Mouse (Mus musculus): ENCODE data around the gene Trim58. TPM values are rescaled to one million over a fixed set of nuclear protein-coding genes. Genes with fewer than 3 reads are reported as not detected.

Gene Trim58
- total and polyA plus RNA-seq, 2 experiments from 2014 or later = 0.05 TPM; not detected in 1

DNA sequence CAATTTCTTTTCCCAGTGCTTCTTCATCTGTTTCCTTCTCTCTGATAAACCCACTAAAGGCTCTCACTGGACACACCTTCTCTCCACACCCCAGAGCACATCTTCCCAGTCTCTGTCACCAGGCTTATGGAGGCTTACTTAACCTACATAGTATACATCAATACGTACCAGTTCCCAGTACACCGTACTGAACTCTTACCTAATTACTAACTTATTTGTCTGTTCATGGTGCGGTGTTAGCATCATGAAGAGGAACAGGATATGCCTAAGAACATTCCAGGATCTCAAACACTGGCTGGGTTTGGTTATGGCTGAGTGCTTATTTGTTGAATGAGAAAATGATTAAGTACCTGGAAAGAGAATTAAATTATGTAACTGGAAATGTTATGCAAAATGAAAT is 14.9 kb downstream of the Trim58 start:
- Histone ChIP-seq H3K36me3 (replicated peaks; ENCODE audit: control insufficient read depth, insufficient read depth, low read length) (no peaks in the 10 kb centered on the region), H3K4me1 (ENCODE audit: control insufficient read depth, insufficient read depth) (no peaks in the 10 kb centered on the region), H3K4me2 (ENCODE audit: low read depth, low read length) (no peak overlapping the region), H3K9ac (replicated peaks; ENCODE audit: low read depth, low read length) (no peak overlapping the region), H3K27me3 (ENCODE audit: control insufficient read depth, insufficient read depth, low read length) (no peaks in the 10 kb centered on the region), H3K4me3 (ENCODE audit: low read depth, low read length) (no peak overlapping the region), H3K27ac (ENCODE audit: low read depth) (no peak overlapping the region), H3K9me3 (replicated peaks; ENCODE audit: control insufficient read depth, low read length) (no peaks in the 10 kb centered on the region)
- no peak for TF ChIP-seq EP300 (IDR thresholded peaks at IDR 0.05; ENCODE audit: low read depth)
- no peak for TF ChIP-seq CTCF (IDR thresholded peaks at IDR 0.05; ENCODE audit: low read depth)
- ATAC-seq (ENCODE audit: insufficient read depth, low read depth) (no peak), DNase-seq (ENCODE audit: low spot score) (no peak)
- WGBS = 84% methylated on average over 3 of the region's 3 CpGs

DNA sequence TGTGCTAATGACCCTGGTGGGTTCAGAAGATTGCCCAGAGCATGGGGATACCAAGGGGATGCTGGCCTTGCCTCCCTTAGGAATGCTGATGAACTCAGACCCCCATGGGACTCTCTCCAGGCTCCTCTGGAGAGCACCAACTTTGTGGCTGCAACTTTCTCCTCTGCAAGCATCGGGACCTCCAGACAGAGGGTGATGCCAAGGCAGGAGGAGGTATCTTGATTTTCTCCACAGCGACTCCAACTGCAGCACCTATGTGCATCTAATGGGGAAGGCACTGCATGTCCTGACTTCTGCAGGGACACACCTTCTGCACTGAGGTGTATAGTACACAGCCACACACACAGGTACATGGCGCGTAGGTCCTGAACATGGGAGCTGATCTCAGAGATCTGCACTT is 18.3 kb downstream of the Trim58 start, which contains the start of gene Olfr322:
Gene Olfr322, plus strand, starts transcription at position 187 of the 400 bp plus-strand sequence.
- H3K27ac ChIP-seq (ENCODE audit: low read depth) = no peak within 1 kb of the TSS
- H3K27me3 ChIP-seq (ENCODE audit: control insufficient read depth, insufficient read depth, low read length) = no peaks in the 10 kb centered on the region
- H3K4me2 ChIP-seq (ENCODE audit: low read depth, low read length) = no peak within 1 kb of the TSS
- 80% methylated on average over 4 of the region's 4 CpGs for WGBS
- H3K36me3 ChIP-seq (replicated peaks; ENCODE audit: control insufficient read depth, insufficient read depth, low read length) = no peaks in the 10 kb centered on the region
- no peak for ATAC-seq (ENCODE audit: insufficient read depth, low read depth)
- no peaks in the 10 kb centered on the region for H3K9me3 ChIP-seq (replicated peaks; ENCODE audit: control insufficient read depth, low read length)
- H3K4me1 ChIP-seq (ENCODE audit: control insufficient read depth, insufficient read depth) = no peaks in the 10 kb centered on the region
- H3K9ac ChIP-seq (replicated peaks; ENCODE audit: low read depth, low read length) = no peak within 1 kb of the TSS
- DNase-seq (ENCODE audit: low spot score) = no peak
- no peak within 1 kb of the TSS for H3K4me3 ChIP-seq (ENCODE audit: low read depth, low read length)
- TF ChIP-seq EP300 (IDR thresholded peaks at IDR 0.05; ENCODE audit: low read depth) (no peak), CTCF (IDR thresholded peaks at IDR 0.05; ENCODE audit: low read depth) (no peak)

DNA sequence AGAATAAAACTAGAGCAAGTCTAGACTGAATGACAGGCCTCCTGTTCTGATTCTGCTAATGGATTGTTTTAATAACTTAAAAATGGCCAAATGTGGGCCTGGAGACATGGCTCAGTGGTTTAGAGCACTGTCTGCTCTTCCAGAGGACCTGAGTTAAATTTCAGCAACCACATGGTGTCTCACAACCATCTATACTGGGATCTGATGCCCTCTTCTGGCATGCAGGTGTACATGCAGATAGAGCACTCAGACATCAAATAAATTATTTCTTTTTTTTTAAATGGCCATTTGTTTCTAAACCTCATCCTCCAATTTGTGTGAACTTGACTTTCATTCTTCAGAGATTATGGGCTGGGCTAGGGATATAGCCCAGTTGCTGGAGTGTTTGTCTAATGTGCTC is 29.0 kb downstream of the Trim58 start:
- no peak for ATAC-seq (ENCODE audit: insufficient read depth, low read depth)
- H3K4me2 ChIP-seq (ENCODE audit: low read depth, low read length) = no peak overlapping the region
- no peak for DNase-seq (ENCODE audit: low spot score)
- no peaks in the 10 kb centered on the region for H3K27me3 ChIP-seq (ENCODE audit: control insufficient read depth, insufficient read depth, low read length)
- H3K9ac ChIP-seq (replicated peaks; ENCODE audit: low read depth, low read length) = no peak overlapping the region
- no peaks in the 10 kb centered on the region for H3K4me1 ChIP-seq (ENCODE audit: control insufficient read depth, insufficient read depth)
- H3K36me3 ChIP-seq (replicated peaks; ENCODE audit: control insufficient read depth, insufficient read depth, low read length) = no peaks in the 10 kb centered on the region
- TF ChIP-seq CTCF (IDR thresholded peaks at IDR 0.05; ENCODE audit: low read depth) = no peak
- no peak for TF ChIP-seq EP300 (IDR thresholded peaks at IDR 0.05; ENCODE audit: low read depth)
- no peaks in the 10 kb centered on the region for H3K9me3 ChIP-seq (replicated peaks; ENCODE audit: control insufficient read depth, low read length)
- H3K27ac ChIP-seq (ENCODE audit: low read depth) = no peak overlapping the region
- no peak overlapping the region for H3K4me3 ChIP-seq (ENCODE audit: low read depth, low read length)

DNA sequence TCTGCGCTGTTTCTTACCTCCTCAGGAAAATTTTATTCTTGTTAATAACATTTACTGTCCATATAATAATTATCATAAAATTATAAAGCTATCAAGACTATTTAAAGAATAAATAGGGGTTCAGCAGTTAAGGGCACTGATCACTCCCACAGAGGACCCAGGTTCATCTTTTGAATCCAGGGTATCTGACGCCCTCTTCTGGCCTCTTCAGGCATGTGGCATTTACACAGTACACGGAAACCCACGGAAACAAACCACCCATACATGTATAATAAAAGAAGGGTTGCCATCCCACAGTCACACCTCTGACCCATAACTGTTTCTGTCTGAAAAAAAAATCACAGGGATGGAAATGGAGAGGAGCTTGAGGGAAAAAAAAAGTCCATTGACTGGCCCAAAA is 31.6 kb downstream of the Trim58 start:
- H3K4me2 ChIP-seq (ENCODE audit: low read depth, low read length) = no peak overlapping the region
- H3K27me3 ChIP-seq (ENCODE audit: control insufficient read depth, insufficient read depth, low read length) = no peaks in the 10 kb centered on the region
- 46% methylated on average over 4 of the region's 4 CpGs for WGBS
- H3K4me1 ChIP-seq (ENCODE audit: control insufficient read depth, insufficient read depth) = no peaks in the 10 kb centered on the region
- DNase-seq (ENCODE audit: low spot score) (no peak), ATAC-seq (ENCODE audit: insufficient read depth, low read depth) (no peak)
- no peak overlapping the region for H3K4me3 ChIP-seq (ENCODE audit: low read depth, low read length)
- no peak overlapping the region for H3K9ac ChIP-seq (replicated peaks; ENCODE audit: low read depth, low read length)
- H3K36me3 ChIP-seq (replicated peaks; ENCODE audit: control insufficient read depth, insufficient read depth, low read length) = no peaks in the 10 kb centered on the region
- no peak for TF ChIP-seq CTCF (IDR thresholded peaks at IDR 0.05; ENCODE audit: low read depth)
- no peak overlapping the region for H3K27ac ChIP-seq (ENCODE audit: low read depth)
- H3K9me3 ChIP-seq (replicated peaks; ENCODE audit: control insufficient read depth, low read length) = no peaks in the 10 kb centered on the region

DNA sequence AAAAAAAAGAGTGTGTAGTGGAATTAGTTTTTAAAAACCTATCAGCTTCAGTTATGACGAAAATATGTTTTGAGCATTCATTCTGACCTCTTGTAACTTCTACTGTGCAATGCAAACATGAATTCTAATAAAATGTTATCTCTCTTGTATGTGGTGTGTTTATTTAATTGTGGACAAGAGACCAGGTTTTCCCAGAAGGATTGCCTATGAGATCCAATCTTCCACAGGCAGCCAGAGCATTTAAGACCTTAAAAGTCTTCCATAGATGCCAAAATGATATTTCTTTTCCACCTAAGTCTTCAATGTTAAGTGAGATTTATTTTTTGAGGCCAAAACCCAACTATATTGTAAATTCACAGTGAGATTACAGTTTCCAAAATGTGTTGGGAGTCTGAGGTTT is 40.5 kb downstream of the Trim58 start, which contains the start of gene Olfr320:
Gene Olfr320, plus strand, starts transcription at position 301 of the 400 bp plus-strand sequence.
- H3K36me3 ChIP-seq (replicated peaks; ENCODE audit: control insufficient read depth, insufficient read depth, low read length) = no peaks in the 10 kb centered on the region
- no peak within 1 kb of the TSS for H3K9ac ChIP-seq (replicated peaks; ENCODE audit: low read depth, low read length)
- no peak for ATAC-seq (ENCODE audit: insufficient read depth, low read depth)
- no peaks in the 10 kb centered on the region for H3K27me3 ChIP-seq (ENCODE audit: control insufficient read depth, insufficient read depth, low read length)
- H3K4me1 ChIP-seq (ENCODE audit: control insufficient read depth, insufficient read depth) = no peaks in the 10 kb centered on the region
- DNase-seq (ENCODE audit: low spot score) = no peak
- no peak within 1 kb of the TSS for H3K27ac ChIP-seq (ENCODE audit: low read depth)
- no peak for TF ChIP-seq CTCF (IDR thresholded peaks at IDR 0.05; ENCODE audit: low read depth)
- TF ChIP-seq EP300 (IDR thresholded peaks at IDR 0.05; ENCODE audit: low read depth) = no peak
- 72% methylated on average over 1 of the region's 1 CpGs for WGBS
- H3K4me2 ChIP-seq (ENCODE audit: low read depth, low read length) = no peak within 1 kb of the TSS
- H3K4me3 ChIP-seq (ENCODE audit: low read depth, low read length) = no peak within 1 kb of the TSS
- no peaks in the 10 kb centered on the region for H3K9me3 ChIP-seq (replicated peaks; ENCODE audit: control insufficient read depth, low read length)

DNA sequence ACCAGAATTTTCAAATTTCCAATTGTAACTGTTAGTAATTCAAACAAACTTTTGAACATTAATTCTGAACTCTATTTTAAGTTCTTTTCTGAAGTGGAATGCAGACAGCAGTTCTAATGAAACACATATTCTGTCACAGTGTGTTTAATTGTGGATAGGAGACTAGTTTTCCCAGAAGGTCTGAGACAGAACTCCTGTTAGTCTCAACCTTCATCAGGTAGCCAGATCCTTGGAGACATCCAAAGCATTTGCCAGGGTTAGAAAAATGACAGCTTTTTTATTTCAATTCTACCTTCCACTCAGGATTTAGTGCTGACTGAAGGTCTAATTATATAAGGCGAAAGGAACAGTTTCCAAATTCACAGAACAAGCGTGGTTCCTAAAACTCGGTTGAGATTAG is 58.6 kb downstream of the Trim58 start, which contains the start of gene Olfr319:
Gene Olfr319, plus strand, starts transcription at position 301 of the 400 bp plus-strand sequence.
- ATAC-seq (ENCODE audit: insufficient read depth, low read depth) = no peak
- Histone ChIP-seq H3K36me3 (replicated peaks; ENCODE audit: control insufficient read depth, insufficient read depth, low read length) (no peaks in the 10 kb centered on the region), H3K27ac (ENCODE audit: low read depth) (no peak within 1 kb of the TSS), H3K9me3 (replicated peaks; ENCODE audit: control insufficient read depth, low read length) (no peaks in the 10 kb centered on the region; the same call in 1 of the 2 replicates), H3K9ac (replicated peaks; ENCODE audit: low read depth, low read length) (no peak within 1 kb of the TSS), H3K4me1 (ENCODE audit: control insufficient read depth, insufficient read depth) (no peaks in the 10 kb centered on the region), H3K27me3 (ENCODE audit: control insufficient read depth, insufficient read depth, low read length) (no peaks in the 10 kb centered on the region), H3K4me3 (ENCODE audit: low read depth, low read length) (no peak within 1 kb of the TSS), H3K4me2 (ENCODE audit: low read depth, low read length) (no peak within 1 kb of the TSS)
- WGBS = 67% methylated on average over 3 of the region's 3 CpGs
- no peak for DNase-seq (ENCODE audit: low spot score)
- TF ChIP-seq EP300 (IDR thresholded peaks at IDR 0.05; ENCODE audit: low read depth) (no peak), CTCF (IDR thresholded peaks at IDR 0.05; ENCODE audit: low read depth) (no peak)

Other genes with a start within 250 kb of the Trim58 start
- not detected in 2 replicates for gene 1810065E05Rik, start 219.4 kb upstream of the Trim58 start, total RNA-seq (2014; rRNA removed; ENCODE audit: low replicate concordance)
- gene 1810065E05Rik, start 219.4 kb upstream of the Trim58 start, polyA plus RNA-seq (2015; fragmentation: Nextera tagmentation; extraction: Ambion mirVana) = not detected in 2 replicates
- not detected in 2 replicates for gene Gm12253, start 207.9 kb upstream of the Trim58 start, total RNA-seq (2014; rRNA removed; ENCODE audit: low replicate concordance)
- not detected in 2 replicates for gene Gm12253, start 207.9 kb upstream of the Trim58 start, polyA plus RNA-seq (2015; fragmentation: Nextera tagmentation; extraction: Ambion mirVana)
- gene Lypd9, start 187.5 kb upstream of the Trim58 start, total RNA-seq (2014; rRNA removed; ENCODE audit: low replicate concordance) = not detected in 2 replicates
- not detected in 2 replicates for gene Lypd9, start 187.5 kb upstream of the Trim58 start, polyA plus RNA-seq (2015; fragmentation: Nextera tagmentation; extraction: Ambion mirVana)
- not detected in 2 replicates for gene Olfr30, start 178.2 kb upstream of the Trim58 start, total RNA-seq (2014; rRNA removed; ENCODE audit: low replicate concordance)
- gene Olfr30, start 178.2 kb upstream of the Trim58 start, polyA plus RNA-seq (2015; fragmentation: Nextera tagmentation; extraction: Ambion mirVana) = not detected in 2 replicates
- not detected in 2 replicates for gene Olfr332, start 147.9 kb upstream of the Trim58 start, total RNA-seq (2014; rRNA removed; ENCODE audit: low replicate concordance)
- gene Olfr332, start 147.9 kb upstream of the Trim58 start, polyA plus RNA-seq (2015; fragmentation: Nextera tagmentation; extraction: Ambion mirVana) = not detected in 2 replicates
- gene Olfr331, start 137.9 kb upstream of the Trim58 start, total RNA-seq (2014; rRNA removed; ENCODE audit: low replicate concordance) = not detected in 2 replicates
- not detected in 2 replicates for gene Olfr331, start 137.9 kb upstream of the Trim58 start, polyA plus RNA-seq (2015; fragmentation: Nextera tagmentation; extraction: Ambion mirVana)
- gene Olfr330, start 105.6 kb upstream of the Trim58 start, total RNA-seq (2014; rRNA removed; ENCODE audit: low replicate concordance) = not detected in 2 replicates
- not detected in 2 replicates for gene Olfr330, start 105.6 kb upstream of the Trim58 start, polyA plus RNA-seq (2015; fragmentation: Nextera tagmentation; extraction: Ambion mirVana)
- not detected in 2 replicates for gene Olfr329-ps, start 94.0 kb upstream of the Trim58 start, total RNA-seq (2014; rRNA removed; ENCODE audit: low replicate concordance)
- not detected in 2 replicates for gene Olfr329-ps, start 94.0 kb upstream of the Trim58 start, polyA plus RNA-seq (2015; fragmentation: Nextera tagmentation; extraction: Ambion mirVana)
- not detected in 2 replicates for gene Olfr328, start 84.8 kb upstream of the Trim58 start, total RNA-seq (2014; rRNA removed; ENCODE audit: low replicate concordance)
- not detected in 2 replicates for gene Olfr328, start 84.8 kb upstream of the Trim58 start, polyA plus RNA-seq (2015; fragmentation: Nextera tagmentation; extraction: Ambion mirVana)
- gene Olfr224, start 69.9 kb upstream of the Trim58 start, total RNA-seq (2014; rRNA removed; ENCODE audit: low replicate concordance) = not detected in 2 replicates
- gene Olfr224, start 69.9 kb upstream of the Trim58 start, polyA plus RNA-seq (2015; fragmentation: Nextera tagmentation; extraction: Ambion mirVana) = not detected in 2 replicates
- gene Olfr325, start 62.7 kb upstream of the Trim58 start, total RNA-seq (2014; rRNA removed; ENCODE audit: low replicate concordance) = not detected in 2 replicates
- gene Olfr325, start 62.7 kb upstream of the Trim58 start, polyA plus RNA-seq (2015; fragmentation: Nextera tagmentation; extraction: Ambion mirVana) = not detected in 2 replicates
- gene Olfr324, start 45.4 kb upstream of the Trim58 start, total RNA-seq (2014; rRNA removed; ENCODE audit: low replicate concordance) = not detected in 2 replicates
- not detected in 2 replicates for gene Olfr324, start 45.4 kb upstream of the Trim58 start, polyA plus RNA-seq (2015; fragmentation: Nextera tagmentation; extraction: Ambion mirVana)
- not detected in 2 replicates for gene 2210407C18Rik, start 24.4 kb upstream of the Trim58 start, total RNA-seq (2014; rRNA removed; ENCODE audit: low replicate concordance)
- not detected in 2 replicates for gene 2210407C18Rik, start 24.4 kb upstream of the Trim58 start, polyA plus RNA-seq (2015; fragmentation: Nextera tagmentation; extraction: Ambion mirVana)
- not detected in 2 replicates for gene Olfr323, start 10.0 kb upstream of the Trim58 start, total RNA-seq (2014; rRNA removed; ENCODE audit: low replicate concordance)
- not detected in 2 replicates for gene Olfr323, start 10.0 kb upstream of the Trim58 start, polyA plus RNA-seq (2015; fragmentation: Nextera tagmentation; extraction: Ambion mirVana)
- not detected in 2 replicates for gene Olfr322, start 18.3 kb downstream of the Trim58 start, total RNA-seq (2014; rRNA removed; ENCODE audit: low replicate concordance)
- gene Olfr322, start 18.3 kb downstream of the Trim58 start, polyA plus RNA-seq (2015; fragmentation: Nextera tagmentation; extraction: Ambion mirVana) = not detected in 2 replicates
- gene Olfr320, start 40.6 kb downstream of the Trim58 start, total RNA-seq (2014; rRNA removed; ENCODE audit: low replicate concordance) = not detected in 2 replicates
- gene Olfr320, start 40.6 kb downstream of the Trim58 start, polyA plus RNA-seq (2015; fragmentation: Nextera tagmentation; extraction: Ambion mirVana) = not detected in 2 replicates
- not detected in 2 replicates for gene Olfr319, start 58.7 kb downstream of the Trim58 start, total RNA-seq (2014; rRNA removed; ENCODE audit: low replicate concordance)
- not detected in 2 replicates for gene Olfr319, start 58.7 kb downstream of the Trim58 start, polyA plus RNA-seq (2015; fragmentation: Nextera tagmentation; extraction: Ambion mirVana)
- not detected in 2 replicates for gene Olfr318, start 83.5 kb downstream of the Trim58 start, total RNA-seq (2014; rRNA removed; ENCODE audit: low replicate concordance)
- gene Olfr318, start 83.5 kb downstream of the Trim58 start, polyA plus RNA-seq (2015; fragmentation: Nextera tagmentation; extraction: Ambion mirVana) = not detected in 2 replicates
- not detected in 2 replicates for gene Olfr317, start 98.7 kb downstream of the Trim58 start, total RNA-seq (2014; rRNA removed; ENCODE audit: low replicate concordance)
- not detected in 2 replicates for gene Olfr317, start 98.7 kb downstream of the Trim58 start, polyA plus RNA-seq (2015; fragmentation: Nextera tagmentation; extraction: Ambion mirVana)
- not detected in 2 replicates for gene Olfr316, start 112.3 kb downstream of the Trim58 start, total RNA-seq (2014; rRNA removed; ENCODE audit: low replicate concordance)
- gene Olfr316, start 112.3 kb downstream of the Trim58 start, polyA plus RNA-seq (2015; fragmentation: Nextera tagmentation; extraction: Ambion mirVana) = not detected in 2 replicates
- not detected in 2 replicates for gene Olfr315, start 132.7 kb downstream of the Trim58 start, total RNA-seq (2014; rRNA removed; ENCODE audit: low replicate concordance)
- gene Olfr315, start 132.7 kb downstream of the Trim58 start, polyA plus RNA-seq (2015; fragmentation: Nextera tagmentation; extraction: Ambion mirVana) = not detected in 2 replicates
- gene Olfr314, start 142.5 kb downstream of the Trim58 start, total RNA-seq (2014; rRNA removed; ENCODE audit: low replicate concordance) = not detected in 2 replicates
- gene Olfr314, start 142.5 kb downstream of the Trim58 start, polyA plus RNA-seq (2015; fragmentation: Nextera tagmentation; extraction: Ambion mirVana) = not detected in 2 replicates
- not detected in 2 replicates for gene Fam183b, start 161.5 kb downstream of the Trim58 start, total RNA-seq (2014; rRNA removed; ENCODE audit: low replicate concordance)
- gene Fam183b, start 161.5 kb downstream of the Trim58 start, polyA plus RNA-seq (2015; fragmentation: Nextera tagmentation; extraction: Ambion mirVana) = 0.87 and 1.9 TPM in 2 replicates
- gene Olfr313, start 174.5 kb downstream of the Trim58 start, total RNA-seq (2014; rRNA removed; ENCODE audit: low replicate concordance) = 0.12 TPM in 1 of 2 replicates, not detected in the other
- 0.04 TPM in 1 of 2 replicates, not detected in the other for gene Olfr313, start 174.5 kb downstream of the Trim58 start, polyA plus RNA-seq (2015; fragmentation: Nextera tagmentation; extraction: Ambion mirVana)
- 0.35 TPM in 1 of 2 replicates, not detected in the other for gene Olfr312, start 188.8 kb downstream of the Trim58 start, total RNA-seq (2014; rRNA removed; ENCODE audit: low replicate concordance)
- gene Olfr312, start 188.8 kb downstream of the Trim58 start, polyA plus RNA-seq (2015; fragmentation: Nextera tagmentation; extraction: Ambion mirVana) = 0.05 TPM in 1 of 2 replicates, not detected in the other
- not detected in 2 replicates for gene Olfr311, start 198.8 kb downstream of the Trim58 start, total RNA-seq (2014; rRNA removed; ENCODE audit: low replicate concordance)
- gene Olfr311, start 198.8 kb downstream of the Trim58 start, polyA plus RNA-seq (2015; fragmentation: Nextera tagmentation; extraction: Ambion mirVana) = 0.07 TPM in 1 of 2 replicates, not detected in the other
- 2.5 and 2.7 TPM in 2 replicates for gene Gm12258, start 206.7 kb downstream of the Trim58 start, total RNA-seq (2014; rRNA removed; ENCODE audit: low replicate concordance)
- gene Gm12258, start 206.7 kb downstream of the Trim58 start, polyA plus RNA-seq (2015; fragmentation: Nextera tagmentation; extraction: Ambion mirVana) = 2.1 and 2.7 TPM in 2 replicates
- gene 2810021J22Rik, start 226.8 kb downstream of the Trim58 start, total RNA-seq (2014; rRNA removed; ENCODE audit: low replicate concordance) = 1.4 and 1.5 TPM in 2 replicates
- gene 2810021J22Rik, start 226.8 kb downstream of the Trim58 start, polyA plus RNA-seq (2015; fragmentation: Nextera tagmentation; extraction: Ambion mirVana) = 2.2 and 3.4 TPM in 2 replicates

Measured in heart, postnatal 0 days (tissue).